Mouse (Mus musculus) lung, adult 2 months (tissue): ENCODE measurements around the gene Arl6ip1.

Source experiments
- CTCF ChIP-seq: fragments of 200-500 bp; IDR thresholded peaks from 2 replicates; pipeline ENCODE4 v1.5.1; 2011; ENCODE audit warnings: mild to moderate bottlenecking, low read length, control low read depth; ENCODE audit not compliant: insufficient read depth
- POLR2A ChIP-seq: fragments of 200-500 bp; IDR thresholded peaks from 2 replicates; pipeline ENCODE4 v1.6.1; 2011; ENCODE audit warnings: low read depth, mild to moderate bottlenecking, control low read depth, low read length, borderline replicate concordance; ENCODE audit errors: extremely low read depth

DNA sequence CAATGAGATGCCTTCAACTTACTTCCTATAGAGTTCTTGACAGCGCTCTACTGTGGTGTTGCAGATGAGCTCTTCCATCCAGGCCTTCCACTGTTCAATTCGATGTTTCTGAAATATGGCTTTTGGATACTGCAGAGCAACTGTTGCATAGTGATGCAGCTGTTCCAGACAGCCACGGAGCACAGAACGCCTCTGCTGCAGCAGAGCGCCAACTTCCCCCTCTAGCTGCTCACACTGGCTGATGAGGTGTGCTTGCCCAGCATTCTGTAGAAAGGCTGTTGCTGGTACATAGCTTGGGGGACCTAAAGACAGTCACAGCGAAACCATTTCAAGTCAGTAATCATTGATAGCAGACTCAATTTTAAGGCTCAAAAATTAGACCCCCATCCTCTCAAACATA is 24.7 kb upstream of the Arl6ip1 start:
- TF ChIP-seq POLR2A, result no peak
- TF ChIP-seq CTCF, result no peak
